Mouse (Mus musculus) lung, postnatal 0 days (tissue): ENCODE data around the gene Zfp638. TPM values are rescaled to one million over a fixed set of nuclear protein-coding genes. Genes with fewer than 3 reads are reported as not detected.
"Not testable (repeated sequence)": the region's sequence is repeated elsewhere in the genome, so short reads cannot be mapped to it uniquely, and the experiment has no call there.

Experiments used
- ATAC-seq: fragments of 200-750 bp; cut with Nextera tagmentation; 2 replicates; pipeline ENCODE4 v1.8.0; 2017; ENCODE audit warnings: moderate library complexity
- DNase-seq: peaks from one replicate; pipeline ENCODE4 v3.0.0-alpha.2; 2016; ENCODE audit warnings: low spot score
- H3K27ac ChIP-seq: fragments of 300-500 bp; sonication (generic); 2 replicates; pipeline ENCODE4 v1.5.1; 2014; ENCODE audit warnings: antibody characterized with exemption, mild to moderate bottlenecking, low read length, mixed read lengths
- H3K27me3 ChIP-seq: fragments of 300-500 bp; sonication (generic); replicated peaks from 2 replicates; pipeline ENCODE4 v1.6.1; 2014; ENCODE audit warnings: low read length, mixed read lengths; ENCODE audit not compliant: insufficient read depth
- H3K36me3 ChIP-seq: fragments of 300-500 bp; sonication (generic); 2 replicates; pipeline ENCODE4 v1.6.1; 2014; ENCODE audit warnings: low read length, mixed read lengths; ENCODE audit not compliant: insufficient read depth
- H3K4me1 ChIP-seq: fragments of 300-500 bp; sonication (generic); 2 replicates; pipeline ENCODE4 v1.6.1; 2014; ENCODE audit warnings: antibody characterized with exemption, low read depth, low read length, mixed read lengths; ENCODE audit not compliant: insufficient read depth
- H3K4me2 ChIP-seq: fragments of 300-500 bp; sonication (generic); replicated peaks from 2 replicates; pipeline ENCODE4 v1.6.1; 2014; ENCODE audit warnings: low read depth, mild to moderate bottlenecking, low read length, moderate library complexity, mixed read lengths
- H3K4me3 ChIP-seq: fragments of 300-500 bp; sonication (generic); 2 replicates; pipeline ENCODE4 v1.5.1; 2014; ENCODE audit warnings: low read depth, low read length
- H3K9ac ChIP-seq: fragments of 300-500 bp; sonication (generic); replicated peaks from 2 replicates; pipeline ENCODE4 v1.6.1; 2014; ENCODE audit warnings: low read depth, mild to moderate bottlenecking
- H3K9me3 ChIP-seq: fragments of 300-500 bp; sonication (generic); 2 replicates; pipeline ENCODE4 v1.6.1; 2016; ENCODE audit warnings: low read length, mixed read lengths
- CTCF ChIP-seq: IDR thresholded peaks from 2 replicates; pipeline ENCODE4 v1.5.1; 2016; ENCODE audit warnings: antibody characterized with exemption, mild to moderate bottlenecking
- EP300 ChIP-seq: IDR thresholded peaks from 2 replicates; pipeline ENCODE4 v1.6.1; 2016; ENCODE audit warnings: antibody characterized with exemption, mild to moderate bottlenecking, control low read depth
- WGBS: fragments of 180-500 bp; shearing (Covaris S2); extraction: QIAGEN DNeasy Blood & Tissue Kit; methylation state at CpG from one replicate; pipeline ENCODE4 v1.1.7; 2014; 5-methylcytosine and 5-hydroxymethylcytosine counted together
- polyA plus RNA-seq: library from polyadenylated mRNA; unstranded; fragments of >200 nt; fragmentation: Nextera tagmentation; extraction: Ambion mirVana; gene quantifications from 2 replicates; pipeline ENCODE4 v1.2.1, GENCODE M21; 2015

The Zfp638 gene
- polyA plus RNA-seq, 1 experiment from 2014 or later = 26.9 TPM

DNA sequence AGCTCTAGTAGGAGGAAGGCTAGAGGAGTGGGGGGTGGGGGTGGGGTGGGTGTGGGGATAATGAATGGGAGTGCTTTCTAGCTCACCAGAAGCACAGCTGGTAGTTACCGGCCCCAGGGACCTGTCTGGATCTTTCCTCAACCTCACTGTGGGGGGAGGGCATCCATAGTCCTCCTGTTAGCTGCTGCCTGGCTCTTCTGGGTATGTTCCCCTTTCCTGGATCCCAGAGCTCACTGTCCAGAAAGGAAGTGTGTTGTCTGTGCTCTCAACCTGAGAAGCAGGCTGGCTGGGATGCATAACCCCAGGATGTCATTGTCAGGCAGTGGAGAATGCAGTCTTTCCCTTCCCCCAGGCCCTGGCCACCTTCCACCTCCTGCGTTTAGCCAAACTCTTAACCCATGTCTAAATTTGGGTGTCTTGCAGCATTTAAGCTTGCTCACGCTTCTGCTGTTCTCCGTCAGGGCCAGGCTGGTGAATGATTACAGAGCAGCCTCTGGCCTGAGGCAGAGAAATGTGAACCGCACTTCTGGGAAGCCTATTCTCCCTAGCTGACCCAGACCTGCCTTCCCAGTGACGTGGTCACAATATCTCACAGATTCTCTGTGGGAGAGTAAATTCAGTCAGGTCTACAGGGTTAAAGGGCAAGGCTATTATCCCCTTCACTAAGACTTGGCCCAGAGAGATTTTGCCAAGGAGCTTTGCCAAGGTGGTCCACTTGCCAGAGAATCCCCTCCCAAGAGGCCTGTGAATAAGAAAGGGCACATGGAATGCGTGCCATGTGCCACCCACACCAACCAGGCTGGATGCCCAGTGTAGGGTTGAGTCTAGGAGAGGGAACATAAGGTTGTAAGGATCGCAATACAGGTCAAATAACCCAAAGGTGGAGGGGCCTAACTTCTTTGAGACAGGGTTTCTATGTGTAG lies 143.7 kb downstream of the Zfp638 start:
- DNase-seq = no peak
- Histone ChIP-seq H3K4me3 (no peak overlapping the region), H3K9ac (no peak overlapping the region), H3K4me1 (peaks cover 3% of the 10 kb centered on the region; the same call in 1 of the 2 replicates), H3K27ac (no peak overlapping the region), H3K36me3 (no peaks in the 10 kb centered on the region), H3K9me3 (no peaks in the 10 kb centered on the region), H3K4me2 (no peak overlapping the region), H3K27me3 (no peaks in the 10 kb centered on the region)
- TF ChIP-seq EP300 = no peak
- no peak for TF ChIP-seq CTCF
- ATAC-seq = no peak
- 46% methylated on average over 8 of the region's 8 CpGs for WGBS

GRCm38 (mm10) chr6:84014961-84015683 lies 148.2 kb downstream of the Zfp638 start:
- H3K4me2 ChIP-seq, H3K27ac ChIP-seq, H3K9ac ChIP-seq, H3K36me3 ChIP-seq, H3K9me3 ChIP-seq, H3K4me3 ChIP-seq, H3K4me1 ChIP-seq, H3K27me3 ChIP-seq: not testable (repeated sequence)
- peak; percentile 63 for DNase-seq
- TF ChIP-seq CTCF = peak; percentile 54
- peak; percentile 66 for ATAC-seq
- 34% methylated on average over 4 of the region's 4 CpGs for WGBS

- no peak for TF ChIP-seq EP300
- no peak for TF ChIP-seq CTCF
- H3K27ac ChIP-seq = no peak overlapping the region
- whole genome bisulfite sequencing = 90% methylated on average over 7 of the region's 7 CpGs
- peaks cover 2% of the 10 kb centered on the region; the same call in 1 of the 2 replicates for H3K27me3 ChIP-seq
- H3K36me3 ChIP-seq = no peaks in the 10 kb centered on the region
- H3K9me3 ChIP-seq = no peaks in the 10 kb centered on the region
- no peak for ATAC-seq
- DNase-seq = no peak
- no peaks in the 10 kb centered on the region for H3K4me1 ChIP-seq
- H3K9ac ChIP-seq = no peak overlapping the region
- H3K4me2 ChIP-seq = no peak overlapping the region
- no peak overlapping the region for H3K4me3 ChIP-seq
Measured at GRCm38 (mm10) chr6:84016851-84017250, 149.9 kb downstream of the Zfp638 start.

GRCm38 (mm10) chr6:84017392-84017791 lies 150.5 kb downstream of the Zfp638 start:
- Histone ChIP-seq H3K4me3 (no peak overlapping the region), H3K27ac (no peak overlapping the region), H3K9ac (no peak overlapping the region), H3K4me2 (no peak overlapping the region), H3K4me1 (no peaks in the 10 kb centered on the region), H3K9me3 (no peaks in the 10 kb centered on the region), H3K27me3 (peaks cover 2% of the 10 kb centered on the region; the same call in 1 of the 2 replicates), H3K36me3 (no peaks in the 10 kb centered on the region)
- WGBS = 42% methylated on average over 3 of the region's 3 CpGs
- DNase-seq (no peak), ATAC-seq (no peak)
- TF ChIP-seq EP300 = no peak
- peak; percentile 35; the same call in 1 of the 2 replicates for TF ChIP-seq CTCF

DNA sequence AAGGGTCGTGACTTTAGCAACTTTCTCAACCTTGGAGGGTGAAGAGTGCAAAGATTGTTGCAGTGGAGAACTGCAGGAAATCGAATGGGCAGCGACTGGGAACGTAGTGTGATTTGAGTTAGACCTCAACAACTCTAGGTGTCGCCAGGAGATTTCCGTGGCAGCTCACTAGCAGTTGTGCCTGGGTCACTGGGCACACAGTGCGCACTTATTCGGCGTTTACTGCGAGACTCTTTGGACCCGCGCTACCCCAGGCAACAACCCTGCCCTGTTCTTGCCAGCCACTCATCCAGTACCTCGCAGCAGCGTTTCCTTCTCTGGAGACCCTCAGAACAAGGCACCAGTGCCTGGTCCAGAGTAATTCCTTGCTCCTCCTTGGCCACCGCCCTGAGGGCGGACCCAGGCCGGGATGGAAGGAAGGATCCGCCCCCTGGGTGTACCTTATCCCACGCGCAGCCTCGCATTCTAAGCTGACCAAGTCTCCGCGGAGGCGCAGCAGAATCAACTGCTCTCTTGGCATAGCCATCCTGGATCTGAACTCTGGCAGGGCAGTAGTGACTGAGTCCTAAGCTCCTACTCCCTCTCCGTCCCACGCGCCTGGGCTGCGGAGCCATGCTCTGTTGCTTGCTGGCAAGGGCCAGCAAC lies 152.1 kb downstream of the Zfp638 start:
- H3K4me1 ChIP-seq = no peaks in the 10 kb centered on the region
- peak overlapping the region; percentile 52 for H3K4me2 ChIP-seq
- peaks cover 2% of the 10 kb centered on the region; the same call in 1 of the 2 replicates for H3K27me3 ChIP-seq
- WGBS = 2% methylated on average over 28 of the region's 28 CpGs
- peak; percentile 83 for ATAC-seq
- DNase-seq = peak; percentile 54
- H3K9ac ChIP-seq = peak overlapping the region; percentile 12; the same call in 1 of the 2 replicates
- H3K36me3 ChIP-seq = no peaks in the 10 kb centered on the region
- peak overlapping the region; percentile 25 for H3K4me3 ChIP-seq
- H3K9me3 ChIP-seq = no peaks in the 10 kb centered on the region
- TF ChIP-seq EP300 (no peak), CTCF (peak; percentile 29)
- 0 out of 2 replicates have a peak overlapping the region, but pooled peaks have one; percentile 16 for H3K27ac ChIP-seq

- WGBS = 55% methylated on average over 4 of the region's 4 CpGs
- Histone ChIP-seq H3K9ac (no peak overlapping the region), H3K4me3 (peak overlapping the region; percentile 25; the same call in 1 of the 2 replicates), H3K9me3 (no peaks in the 10 kb centered on the region), H3K27ac (no peak overlapping the region), H3K4me2 (peak overlapping the region; percentile 52), H3K36me3 (no peaks in the 10 kb centered on the region), H3K27me3 (peaks cover 2% of the 10 kb centered on the region; the same call in 1 of the 2 replicates), H3K4me1 (no peaks in the 10 kb centered on the region)
- TF ChIP-seq CTCF = no peak
- no peak for TF ChIP-seq EP300
- peak; percentile 53 for ATAC-seq
- peak; percentile 36 for DNase-seq
Measured at GRCm38 (mm10) chr6:84020002-84020401, 153.1 kb downstream of the Zfp638 start.
